8 mouse cellular contexts compared by ENCODE assay signal in genomic region chr11:61104241-61104901, GRCm38 (mm10). TPM values are rescaled to one million over a fixed set of nuclear protein-coding genes. Genes with fewer than 3 reads are reported as not detected.
DNase-seq lines count a peak whose midpoint lies in the region; ATAC-seq lines count a peak whose summit lies in the region.

No protein-coding gene starts in this region.

- H3K27ac ChIP-seq in forebrain, embryonic 14.5 days (ENCODE audit: low read depth, low read length) = no peak overlapping the region
- H3K27ac ChIP-seq in liver, embryonic 16.5 days (ENCODE audit: low read length) = no peak overlapping the region
- H3K27ac ChIP-seq in neural tube, embryonic 13.5 days (replicated peaks) = no peak overlapping the region

- peak; percentile 93 for DNase-seq in ES-CJ7 (ENCODE audit: low read depth, low spot score)
- DNase-seq in cerebellum, adult 11 months = peak; percentile 82
- DNase-seq in forebrain, embryonic 14.5 days (ENCODE audit: low spot score) = peak; percentile 95
- DNase-seq in heart, postnatal 10 days = peak; percentile 89 to 94
- peak; percentile 93 to 94 for DNase-seq in kidney, postnatal 4 days
- DNase-seq in telencephalon, adult 2 months (ENCODE audit: low read depth, low spot score) = peak; percentile 58

- intact Hi-C loops in heart, postnatal 10 days (cut with DNase I) = loop anchor here (1.0 to 10.0 kb wide), 4 partner anchors 51 to 400 kb away; partner anchors contain the start of gene B9d1

- no peaks in the 10 kb centered on the region for H3K36me3 ChIP-seq in forebrain, embryonic 14.5 days (ENCODE audit: control insufficient read depth, insufficient read depth, low read length)
- H3K36me3 ChIP-seq in liver, embryonic 16.5 days (ENCODE audit: control insufficient read depth, insufficient read depth) = no peaks in the 10 kb centered on the region
- no peaks in the 10 kb centered on the region for H3K36me3 ChIP-seq in neural tube, embryonic 13.5 days

- no peak overlapping the region for H3K4me2 ChIP-seq in forebrain, embryonic 14.5 days (ENCODE audit: low read length)
- no peak overlapping the region for H3K4me2 ChIP-seq in liver, embryonic 16.5 days (ENCODE audit: low read depth, low read length)
- H3K4me2 ChIP-seq in neural tube, embryonic 13.5 days = peak overlapping the region; percentile 29

- no peak overlapping the region for H3K9ac ChIP-seq in forebrain, embryonic 14.5 days (ENCODE audit: low read length)
- no peak overlapping the region for H3K9ac ChIP-seq in liver, embryonic 16.5 days (ENCODE audit: low read depth, low read length)
- no peak overlapping the region for H3K9ac ChIP-seq in neural tube, embryonic 13.5 days

- H3K9me3 ChIP-seq in forebrain, embryonic 14.5 days (replicated peaks; ENCODE audit: control insufficient read depth, low read length) = no peaks in the 10 kb centered on the region
- no peaks in the 10 kb centered on the region for H3K9me3 ChIP-seq in liver, embryonic 16.5 days (replicated peaks; ENCODE audit: control insufficient read depth, low read length)
- no peaks in the 10 kb centered on the region for H3K9me3 ChIP-seq in neural tube, embryonic 13.5 days

- 18% methylated on average over 20 of the region's 20 CpGs for WGBS in forebrain, embryonic 14.5 days
- WGBS in liver, embryonic 16.5 days (ENCODE audit: insufficient replicate concordance) = 16% methylated on average over 20 of the region's 20 CpGs
- 20% methylated on average over 20 of the region's 20 CpGs for WGBS in neural tube, embryonic 13.5 days

- H3K27me3 ChIP-seq in forebrain, embryonic 14.5 days (replicated peaks; ENCODE audit: control insufficient read depth, insufficient read depth, low read length) = no peaks in the 10 kb centered on the region
- H3K27me3 ChIP-seq in liver, embryonic 16.5 days (ENCODE audit: control insufficient read depth, insufficient read depth, low read depth, low read length) = no peaks in the 10 kb centered on the region
- H3K27me3 ChIP-seq in neural tube, embryonic 13.5 days = 0 out of 2 replicates have a peak, but pooled peaks cover 5% of the 10 kb centered on the region

- no peak overlapping the region for H3K4me3 ChIP-seq in forebrain, embryonic 14.5 days (ENCODE audit: low read depth, low read length)
- no peak overlapping the region for H3K4me3 ChIP-seq in liver, embryonic 16.5 days (ENCODE audit: low read depth, low read length)
- no peak overlapping the region for H3K4me3 ChIP-seq in neural tube, embryonic 13.5 days

- ATAC-seq in forebrain, embryonic 14.5 days = peak; percentile 92
- ATAC-seq in liver, embryonic 16.5 days (ENCODE audit: low read depth) = peak; percentile 76
- ATAC-seq in neural tube, embryonic 13.5 days (ENCODE audit: low read depth) = peak; percentile 90

- H3K4me1 ChIP-seq in forebrain, embryonic 14.5 days (ENCODE audit: control insufficient read depth, insufficient read depth, low read length) = no peaks in the 10 kb centered on the region
- no peaks in the 10 kb centered on the region; the same call in 1 of the 2 replicates for H3K4me1 ChIP-seq in liver, embryonic 16.5 days (ENCODE audit: control insufficient read depth, low read depth, low read length)
- H3K4me1 ChIP-seq in neural tube, embryonic 13.5 days (replicated peaks) = 0 out of 2 replicates have a peak, but pooled peaks cover 3% of the 10 kb centered on the region

RNA-seq across cellular contexts. Expression of gene Tnfrsf13b, which starts 22.2 kb away (rescaled TPM):
- 1.1 and 1.2 TPM in 2 replicates for polyA plus RNA-seq in forebrain, embryonic 14.5 days (2014; fragmentation: Nextera tagmentation; extraction: Ambion mirVana)
- total RNA-seq in heart, postnatal 10 days (2021) = 1 to 10 TPM in 1 of 2 experiments, under 1 TPM in 1; 0.91 to 1.0 TPM
- polyA plus RNA-seq in liver, embryonic 16.5 days (2015; fragmentation: Nextera tagmentation; extraction: Ambion mirVana) = 4.0 and 4.8 TPM in 2 replicates
- 1.5 and 1.8 TPM in 2 replicates for polyA plus RNA-seq in neural tube, embryonic 13.5 days (2015; fragmentation: Nextera tagmentation; extraction: Ambion mirVana)
